Mouse (Mus musculus): Measurements from ENCODE around the gene Apex1.
"Not testable (repeated sequence)": the region's sequence is repeated elsewhere in the genome, so short reads cannot be mapped to it uniquely, and the experiment has no call there.

The Apex1 gene

GRCm38 (mm10) chr14:50973054-50973453, 48.3 kb downstream of the Apex1 start:
- DNase-seq = not testable (repeated sequence)

- no peak for DNase-seq
Observed at GRCm38 (mm10) chr14:50973700-50974099, 48.9 kb downstream of the Apex1 start.

GRCm38 (mm10) chr14:50975001-50975400, 50.2 kb downstream of the Apex1 start:
- DNase-seq = no peak

- DNase-seq = no peak
Observed at GRCm38 (mm10) chr14:50976674-50977073, 51.9 kb downstream of the Apex1 start.

Measured in right cerebral cortex, postnatal 25 days (tissue).